Mouse (Mus musculus) natural killer cell, adult 2 months (primary cell): ENCODE results near the gene Polq.

Experiments
- DNase-seq, 2 experiments: peaks; one replicate each; pipeline ENCODE4 v3.0.0; 2022; ENCODE audit warnings: low spot score in 2 of 2

Gene Polq

GRCm38 (mm10) chr16:37011061-37011921 is at the start of gene Polq:
Gene Polq, plus strand, starts transcription at chr16:37011786.
- peak; percentile 91 to 92 for DNase-seq

- no peak for DNase-seq
Measured at GRCm38 (mm10) chr16:36963415-36963814, 48.2 kb upstream of the Polq start.

- no peak for DNase-seq
Measured at GRCm38 (mm10) chr16:36979127-36979526, 32.5 kb upstream of the Polq start.

- DNase-seq, result no peak
Measured at GRCm38 (mm10) chr16:36983796-36984195, 27.8 kb upstream of the Polq start.

- DNase-seq, result peak; percentile 85 to 93
Measured at GRCm38 (mm10) chr16:36985636-36986042, 25.9 kb upstream of the Polq start.

- DNase-seq, result no peak
Measured at GRCm38 (mm10) chr16:36987399-36987798, 24.2 kb upstream of the Polq start.

- DNase-seq, result no peak
Measured at GRCm38 (mm10) chr16:36988066-36988465, 23.5 kb upstream of the Polq start.

GRCm38 (mm10) chr16:36989493-36989892 is 22.1 kb upstream of the Polq start:
- peak; percentile 24 to 36 for DNase-seq

- no peak for DNase-seq
Measured at GRCm38 (mm10) chr16:36989999-36990625, 21.5 kb upstream of the Polq start, which contains the start of gene Fbxo40. Gene Fbxo40, minus strand, starts transcription at chr16:36990467.

- no peak for DNase-seq
Measured at GRCm38 (mm10) chr16:36997650-36998049, 13.9 kb upstream of the Polq start.

- DNase-seq, result no peak
Measured at GRCm38 (mm10) chr16:36999366-36999972, 12.1 kb upstream of the Polq start.

GRCm38 (mm10) chr16:37009262-37009661 is 2.3 kb upstream of the Polq start:
- no peak for DNase-seq

- DNase-seq, result peak; percentile 32 to 36
Measured at GRCm38 (mm10) chr16:37010370-37010769, 1.2 kb upstream of the Polq start.

- no peak for DNase-seq
Measured at GRCm38 (mm10) chr16:37011922-37012289, 320 bp downstream of the Polq start.

- no peak for DNase-seq
Measured at GRCm38 (mm10) chr16:37012336-37012735, 750 bp downstream of the Polq start.

GRCm38 (mm10) chr16:37027581-37027980 is 16.0 kb downstream of the Polq start:
- DNase-seq, result no peak

- DNase-seq, result no peak
Measured at GRCm38 (mm10) chr16:37031996-37032395, 20.4 kb downstream of the Polq start.

- DNase-seq, result no peak
Measured at GRCm38 (mm10) chr16:37034751-37035150, 23.2 kb downstream of the Polq start.

GRCm38 (mm10) chr16:37059631-37060030 is 48.0 kb downstream of the Polq start:
- DNase-seq, result no peak

GRCm38 (mm10) chr16:37061261-37061660 is 49.7 kb downstream of the Polq start:
- no peak for DNase-seq

GRCm38 (mm10) chr16:37072354-37072753 is 60.8 kb downstream of the Polq start:
- DNase-seq, result no peak

- no peak for DNase-seq
Measured at GRCm38 (mm10) chr16:37089648-37090047, 78.1 kb downstream of the Polq start.
